Mouse (Mus musculus) intestine, postnatal 0 days (tissue): Measurements from ENCODE around the gene 4930563M21Rik. TPM values are rescaled to one million over a fixed set of nuclear protein-coding genes. Genes with fewer than 3 reads are reported as not detected.

Source experiments
- ATAC-seq: fragments of 200-750 bp; cut with Nextera tagmentation; 2 replicates; pipeline ENCODE4 v1.8.0; 2017; ENCODE audit warnings: mild to moderate bottlenecking, moderate TSS enrichment, moderate library complexity
- H3K27ac ChIP-seq: fragments of 300-500 bp; sonication (generic); 2 replicates; pipeline ENCODE4 v1.5.1; 2014; ENCODE audit warnings: mild to moderate bottlenecking, low read depth, low read length, moderate library complexity
- H3K27me3 ChIP-seq: fragments of 300-500 bp; sonication (generic); replicated peaks from 2 replicates; pipeline ENCODE4 v1.6.1; 2014; ENCODE audit warnings: low read length, mixed read lengths; ENCODE audit not compliant: control insufficient read depth, insufficient read depth
- H3K36me3 ChIP-seq: fragments of 300-500 bp; sonication (generic); 2 replicates; pipeline ENCODE4 v1.6.1; 2014; ENCODE audit warnings: mild to moderate bottlenecking, moderate library complexity; ENCODE audit not compliant: control insufficient read depth, insufficient read depth
- H3K4me1 ChIP-seq: fragments of 300-500 bp; sonication (generic); replicated peaks from 2 replicates; pipeline ENCODE4 v1.6.1; 2014; ENCODE audit warnings: antibody characterized with exemption, low read length, mixed read lengths; ENCODE audit not compliant: control insufficient read depth, insufficient read depth
- H3K4me2 ChIP-seq: fragments of 300-500 bp; sonication (generic); replicated peaks from 2 replicates; pipeline ENCODE4 v1.6.1; 2014; ENCODE audit warnings: low read depth, mild to moderate bottlenecking, moderate library complexity
- H3K4me3 ChIP-seq: fragments of 300-500 bp; sonication (generic); 2 replicates; pipeline ENCODE4 v1.5.1; 2014; ENCODE audit warnings: low read depth, low read length
- H3K9ac ChIP-seq: fragments of 300-500 bp; sonication (generic); 2 replicates; pipeline ENCODE4 v1.6.1; 2014; ENCODE audit warnings: mild to moderate bottlenecking, low read depth, low read length
- H3K9me3 ChIP-seq: fragments of 300-500 bp; sonication (generic); 2 replicates; pipeline ENCODE4 v1.6.1; 2016; ENCODE audit warnings: mixed run types; ENCODE audit not compliant: control insufficient read depth
- CTCF ChIP-seq: sonication (generic); IDR thresholded peaks from 2 replicates; pipeline ENCODE4 v1.5.1; 2016; ENCODE audit warnings: low read depth, mild to moderate bottlenecking, control low read depth, antibody characterized with exemption, moderate library complexity
- WGBS: fragments of 180-500 bp; shearing (Covaris S2); extraction: QIAGEN DNeasy Blood & Tissue Kit; methylation state at CpG from one replicate; pipeline ENCODE4 v1.1.7; 2014; 5-methylcytosine and 5-hydroxymethylcytosine counted together
- polyA plus RNA-seq: library from polyadenylated mRNA; unstranded; fragments of >200 nt; fragmentation: Nextera tagmentation; extraction: Ambion mirVana; gene quantifications from 2 replicates; pipeline ENCODE4 v1.2.1, GENCODE M21; 2015

4930563M21Rik gene
- not detected in 2 replicates for polyA plus RNA-seq

DNA sequence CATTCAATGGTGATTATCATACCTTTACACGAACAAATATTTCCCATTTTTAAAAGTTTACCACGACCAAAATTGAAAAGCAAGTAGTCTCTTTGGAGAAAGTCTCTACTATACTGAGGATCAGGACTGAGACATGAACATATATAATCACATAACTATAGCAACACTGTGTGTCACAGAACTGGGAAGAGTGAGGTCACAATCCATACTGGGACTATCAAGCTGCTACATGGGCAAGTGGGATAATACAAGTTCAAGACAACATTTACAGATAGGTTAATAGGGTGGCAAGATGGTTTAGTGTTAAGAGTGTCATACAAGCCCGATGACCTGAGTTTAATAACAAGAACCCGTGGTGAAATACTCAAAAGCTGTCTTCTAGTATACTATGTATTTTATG is at the start of gene 4930563M21Rik:
Gene 4930563M21Rik (minus strand): TSS at position 101 of the 400 bp plus-strand sequence.
- Histone ChIP-seq H3K27me3 (no peaks in the 10 kb centered on the region), H3K4me3 (no peak within 1 kb of the TSS), H3K9me3 (no peaks in the 10 kb centered on the region), H3K4me2 (no peak within 1 kb of the TSS), H3K36me3 (no peaks in the 10 kb centered on the region), H3K4me1 (no peaks in the 10 kb centered on the region), H3K27ac (no peak within 1 kb of the TSS), H3K9ac (no peak within 1 kb of the TSS)
- 70% methylated on average over 4 of the region's 4 CpGs for WGBS
- no peak for ATAC-seq
- no peak for TF ChIP-seq CTCF

DNA sequence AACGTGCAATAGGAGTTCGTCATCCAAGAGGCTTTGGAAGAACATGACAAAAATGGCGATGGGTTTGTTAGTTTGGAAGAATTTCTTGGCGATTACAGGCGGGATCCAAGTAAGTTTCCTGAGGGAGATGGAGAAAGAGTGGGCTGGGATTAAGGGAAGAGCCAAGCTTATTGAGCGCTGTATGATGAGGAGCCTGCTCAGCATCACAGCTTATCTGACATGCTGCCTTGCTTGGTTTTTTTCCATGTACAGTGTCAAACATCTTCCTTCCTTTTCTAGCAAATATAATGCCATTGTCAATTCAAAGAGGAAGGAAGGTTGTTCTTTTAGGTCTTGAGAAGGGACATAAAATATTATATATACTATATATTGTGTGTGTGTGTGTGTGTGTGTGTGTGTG is 45.8 kb upstream of the 4930563M21Rik start:
- Histone ChIP-seq H3K4me2 (no peak overlapping the region), H3K9me3 (no peaks in the 10 kb centered on the region), H3K4me1 (no peaks in the 10 kb centered on the region), H3K27ac (no peak overlapping the region), H3K4me3 (no peak overlapping the region), H3K27me3 (no peaks in the 10 kb centered on the region), H3K36me3 (peaks cover 46% of the 10 kb centered on the region), H3K9ac (no peak overlapping the region)
- WGBS: 88% methylated on average over 6 of the region's 6 CpGs
- ATAC-seq: no peak
- TF ChIP-seq CTCF: no peak

DNA sequence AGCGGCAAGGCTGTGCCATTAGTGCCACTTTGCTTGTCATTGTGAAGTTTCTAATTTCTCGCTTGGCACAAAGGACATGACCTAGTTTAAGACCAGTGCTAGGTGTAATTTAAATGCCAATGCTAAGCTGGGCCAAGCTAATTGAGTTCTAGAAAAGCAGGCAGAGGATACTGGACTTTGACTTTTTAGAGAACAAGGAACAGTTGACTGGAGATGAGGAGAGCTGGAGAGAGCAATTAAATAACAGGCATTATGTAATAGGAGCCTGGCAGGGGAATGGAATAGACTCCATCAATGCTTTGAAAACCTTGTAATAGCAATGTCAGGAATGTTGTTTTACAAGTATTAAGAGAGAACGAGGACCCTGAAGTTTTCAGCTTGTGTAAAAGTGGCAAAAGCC is 43.4 kb upstream of the 4930563M21Rik start:
- ATAC-seq: no peak
- Histone ChIP-seq H3K9me3 (no peaks in the 10 kb centered on the region), H3K9ac (no peak overlapping the region), H3K4me1 (no peaks in the 10 kb centered on the region; the same call in 1 of the 2 replicates), H3K27ac (no peak overlapping the region), H3K4me3 (no peak overlapping the region), H3K4me2 (no peak overlapping the region), H3K36me3 (peaks cover 29% of the 10 kb centered on the region), H3K27me3 (no peaks in the 10 kb centered on the region)
- 81% methylated on average over 3 of the region's 3 CpGs for WGBS
- no peak for TF ChIP-seq CTCF

DNA sequence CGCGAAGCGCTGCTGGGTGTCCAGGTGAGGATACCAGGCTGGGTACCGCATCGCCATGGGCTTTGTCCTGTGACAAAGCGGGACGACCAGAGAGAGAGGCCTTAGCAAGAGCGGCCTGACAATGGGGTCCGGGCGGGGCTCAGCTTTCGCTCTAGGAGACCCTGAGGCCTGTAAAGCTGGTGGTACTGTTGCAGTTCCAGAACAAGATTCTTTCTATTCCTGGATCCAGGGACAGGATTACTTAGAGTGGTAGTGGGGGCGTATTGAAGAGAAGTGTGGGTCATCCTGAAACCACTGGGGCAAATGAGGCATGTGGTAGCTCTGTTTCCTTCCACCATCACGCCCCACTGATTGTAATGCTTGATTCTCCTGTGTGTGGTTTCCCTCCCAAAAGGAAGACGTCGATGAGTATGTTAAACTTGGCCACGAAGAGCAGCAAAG is 31.9 kb upstream of the 4930563M21Rik start:
- no peak for TF ChIP-seq CTCF
- 0% methylated on average over 16 of the region's 16 CpGs for WGBS

DNA sequence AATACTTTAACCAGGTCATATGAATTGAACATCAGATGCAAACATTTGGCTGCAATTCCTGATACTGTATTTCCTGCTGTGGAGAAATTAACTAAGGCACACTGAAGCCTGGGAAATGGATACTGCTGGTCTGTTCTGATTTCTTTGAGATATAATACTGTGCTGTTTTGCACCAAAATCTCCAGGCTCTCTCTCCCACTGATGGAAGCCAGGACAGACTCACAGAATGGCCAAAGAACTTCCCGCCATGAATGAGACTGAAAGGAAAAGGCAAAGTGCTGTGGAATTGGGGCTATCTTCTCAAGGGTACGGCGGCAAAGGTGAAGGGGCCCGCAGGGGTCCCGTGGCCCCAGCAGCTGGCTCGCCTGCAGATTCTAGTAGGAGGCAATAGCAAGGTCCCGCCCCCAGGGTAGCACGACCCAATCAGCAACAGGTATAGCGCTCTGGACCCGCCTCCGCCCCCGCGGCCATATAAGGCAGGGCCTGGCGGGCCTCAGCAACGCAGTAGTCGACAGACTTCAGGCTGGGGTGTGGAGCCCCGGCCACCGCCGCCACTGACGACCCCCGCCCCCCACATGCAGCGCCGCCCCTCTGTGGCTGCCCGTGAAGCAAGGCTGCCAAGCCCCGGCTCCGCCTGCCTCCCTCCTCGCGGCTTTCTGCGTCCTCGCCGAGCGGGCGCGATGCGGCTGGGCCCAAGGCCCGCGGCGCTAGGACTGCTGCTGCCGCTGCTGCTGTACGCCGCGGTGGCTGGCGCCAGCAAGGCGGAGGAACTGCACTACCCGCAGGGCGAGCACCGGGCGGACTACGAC is 31.2 kb upstream of the 4930563M21Rik start, which contains the start of gene Rcn2:
Gene Rcn2 (plus strand): TSS at position 474 of the 809 bp plus-strand sequence.
- peak; percentile 100 for ATAC-seq
- H3K9me3 ChIP-seq: no peaks in the 10 kb centered on the region
- H3K9ac ChIP-seq: peak within 1 kb of the TSS; percentile 66
- under 1% methylated on average over 39 of the region's 49 CpGs for WGBS
- H3K27ac ChIP-seq: peak within 1 kb of the TSS; percentile 78
- peak within 1 kb of the TSS; percentile 71 for H3K4me3 ChIP-seq
- H3K36me3 ChIP-seq: peaks cover 4% of the 10 kb centered on the region; the same call in 1 of the 2 replicates
- H3K4me1 ChIP-seq: no peaks in the 10 kb centered on the region; the same call in 1 of the 2 replicates
- TF ChIP-seq CTCF: peak; percentile 41
- H3K27me3 ChIP-seq: no peaks in the 10 kb centered on the region
- H3K4me2 ChIP-seq: peak within 1 kb of the TSS; percentile 82

More for the DNA sequence above, 31.9 kb upstream of the 4930563M21Rik start:
- Histone ChIP-seq H3K9ac (peak overlapping the region; percentile 66), H3K4me3 (peak overlapping the region; percentile 71), H3K27me3 (no peaks in the 10 kb centered on the region), H3K9me3 (no peaks in the 10 kb centered on the region), H3K4me1 (no peaks in the 10 kb centered on the region; the same call in 1 of the 2 replicates), H3K36me3 (peaks cover 4% of the 10 kb centered on the region; the same call in 1 of the 2 replicates), H3K27ac (peak overlapping the region; percentile 78), H3K4me2 (peak overlapping the region; percentile 82)
- ATAC-seq: peak; percentile 2; the same call in 1 of the 2 replicates

DNA sequence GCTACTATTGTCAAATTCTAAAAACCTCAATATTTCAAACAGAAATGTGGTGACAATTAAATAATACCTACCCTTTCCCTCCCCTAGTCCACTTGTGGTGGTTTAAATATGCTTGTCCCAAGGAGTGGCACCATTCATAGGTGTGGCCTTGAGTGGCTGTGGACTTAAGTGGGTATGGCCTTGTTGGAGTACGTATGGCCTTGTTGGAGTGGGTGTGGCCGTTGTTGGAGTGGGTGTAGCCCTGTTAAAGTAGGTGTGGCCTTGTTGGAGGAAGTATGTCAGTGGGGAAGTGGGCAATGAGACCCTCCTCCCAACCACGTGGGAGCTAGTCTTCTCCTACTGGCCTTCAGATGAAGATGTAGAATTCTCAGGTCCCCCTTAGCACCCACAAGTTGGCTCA is 21.9 kb upstream of the 4930563M21Rik start:
- H3K27ac ChIP-seq: no peak overlapping the region
- WGBS: 53% methylated on average over 3 of the region's 3 CpGs
- no peaks in the 10 kb centered on the region for H3K9me3 ChIP-seq
- H3K4me1 ChIP-seq: no peaks in the 10 kb centered on the region
- H3K27me3 ChIP-seq: no peaks in the 10 kb centered on the region
- no peak for TF ChIP-seq CTCF
- no peak overlapping the region for H3K4me2 ChIP-seq
- no peak overlapping the region for H3K4me3 ChIP-seq
- ATAC-seq: no peak
- no peaks in the 10 kb centered on the region for H3K36me3 ChIP-seq
- H3K9ac ChIP-seq: no peak overlapping the region
